Mouse (Mus musculus): ENCODE measurements around the gene Trip10.

The Trip10 gene

DNA sequence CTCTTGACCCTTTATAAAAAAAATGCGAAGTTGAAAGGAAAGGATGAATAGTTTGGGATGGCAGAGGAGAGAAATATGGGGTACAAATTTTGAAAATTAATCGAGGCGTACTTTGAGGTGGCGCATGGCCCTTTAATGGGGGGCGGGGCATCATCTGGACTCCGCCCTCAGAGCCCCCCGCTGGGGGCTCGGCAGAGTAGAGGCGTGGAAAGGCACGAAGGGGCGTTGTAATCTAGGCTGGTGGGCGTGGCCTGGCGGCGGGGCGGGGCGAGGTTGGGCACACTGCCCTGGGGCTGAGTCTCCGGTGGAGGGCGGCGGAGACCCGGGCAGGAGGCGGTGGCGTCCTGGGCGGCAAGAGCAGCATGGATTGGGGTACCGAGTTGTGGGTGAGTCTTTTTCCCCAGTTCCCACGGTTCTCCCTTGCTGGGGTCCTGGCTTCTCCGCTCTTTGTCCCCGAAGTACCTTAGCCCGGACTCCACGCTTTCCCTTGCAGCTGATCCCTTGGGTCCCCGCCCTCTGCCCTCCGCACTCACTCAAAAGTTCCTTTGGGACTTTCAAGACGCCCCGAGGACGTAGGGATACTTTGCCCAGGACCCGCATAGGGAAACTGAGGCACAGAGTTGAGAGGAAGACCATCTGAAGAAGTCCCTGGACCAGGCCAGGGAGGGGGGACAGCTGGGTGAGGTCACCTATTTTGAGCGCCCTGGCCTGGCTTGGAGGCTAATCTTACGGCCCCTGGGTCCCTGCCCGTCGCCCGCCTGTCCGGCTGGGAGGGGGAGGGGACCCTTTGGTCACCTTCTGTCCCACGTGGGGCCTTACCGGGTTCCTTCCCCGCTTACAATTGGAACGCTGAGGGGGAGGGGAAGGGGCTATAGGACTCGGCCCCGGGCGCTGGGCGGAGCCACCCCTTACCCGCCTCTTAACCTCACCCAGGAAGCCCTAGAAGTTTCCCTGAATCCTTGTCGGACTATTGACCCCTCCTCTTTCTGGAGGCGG is at the start of gene Trip10:
Gene Trip10 (plus strand): TSS at position 270 of the 996 bp plus-strand sequence.
- DNase-seq (ENCODE audit: low read depth, low spot score), result peak; percentile 95

DNA sequence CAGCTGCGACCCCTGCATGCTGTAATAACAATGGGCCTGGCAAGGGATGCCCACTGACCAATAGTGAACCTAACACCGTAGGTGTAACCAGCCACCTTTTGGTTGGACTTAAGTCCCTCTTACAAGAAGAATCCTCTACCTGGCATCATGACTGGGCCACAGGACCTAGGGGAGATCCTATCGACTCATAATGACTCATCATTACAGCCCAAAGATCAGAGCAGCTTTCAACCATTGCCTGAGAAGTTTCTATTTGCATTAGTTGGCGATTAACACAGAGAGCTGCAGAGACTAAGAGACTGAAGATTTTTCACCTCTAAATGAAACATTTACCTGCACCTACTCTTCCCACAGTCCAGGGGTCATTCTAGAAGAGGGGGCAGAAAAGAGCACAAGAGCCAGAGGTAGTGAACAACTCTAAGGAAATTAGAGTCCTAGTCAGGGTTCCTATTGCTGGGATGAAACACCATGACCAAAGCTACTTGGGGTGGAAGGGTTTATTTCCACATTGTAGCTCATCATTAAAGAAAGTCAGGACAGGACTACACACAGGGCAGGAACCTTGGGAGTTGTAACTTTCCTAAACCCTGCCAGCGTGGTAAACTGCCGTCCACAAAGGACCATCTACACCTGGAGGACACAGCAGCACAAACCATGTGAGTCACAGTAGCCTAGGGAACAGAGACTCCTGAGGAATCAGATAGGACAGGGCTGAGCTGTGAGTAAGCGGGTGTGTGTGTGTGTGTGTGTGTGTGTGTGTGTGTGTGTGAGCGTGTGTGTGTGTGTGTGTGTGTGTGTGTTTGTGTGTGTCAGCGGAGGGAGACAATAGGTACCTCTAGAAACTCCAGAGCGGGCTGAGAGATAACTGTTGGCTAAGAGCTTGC is 47.2 kb upstream of the Trip10 start:
- DNase-seq (ENCODE audit: low read depth, low spot score), result no peak

- no peak for DNase-seq (ENCODE audit: low read depth, low spot score)
Observed at GRCm38 (mm10) chr17:57207938-57208337, 41.3 kb upstream of the Trip10 start.

- peak; percentile 77 for DNase-seq (ENCODE audit: low read depth, low spot score)
Observed at GRCm38 (mm10) chr17:57209330-57209729, 39.9 kb upstream of the Trip10 start.

- no peak for DNase-seq (ENCODE audit: low read depth, low spot score)
Observed at GRCm38 (mm10) chr17:57211501-57211900, 37.8 kb upstream of the Trip10 start.

DNA sequence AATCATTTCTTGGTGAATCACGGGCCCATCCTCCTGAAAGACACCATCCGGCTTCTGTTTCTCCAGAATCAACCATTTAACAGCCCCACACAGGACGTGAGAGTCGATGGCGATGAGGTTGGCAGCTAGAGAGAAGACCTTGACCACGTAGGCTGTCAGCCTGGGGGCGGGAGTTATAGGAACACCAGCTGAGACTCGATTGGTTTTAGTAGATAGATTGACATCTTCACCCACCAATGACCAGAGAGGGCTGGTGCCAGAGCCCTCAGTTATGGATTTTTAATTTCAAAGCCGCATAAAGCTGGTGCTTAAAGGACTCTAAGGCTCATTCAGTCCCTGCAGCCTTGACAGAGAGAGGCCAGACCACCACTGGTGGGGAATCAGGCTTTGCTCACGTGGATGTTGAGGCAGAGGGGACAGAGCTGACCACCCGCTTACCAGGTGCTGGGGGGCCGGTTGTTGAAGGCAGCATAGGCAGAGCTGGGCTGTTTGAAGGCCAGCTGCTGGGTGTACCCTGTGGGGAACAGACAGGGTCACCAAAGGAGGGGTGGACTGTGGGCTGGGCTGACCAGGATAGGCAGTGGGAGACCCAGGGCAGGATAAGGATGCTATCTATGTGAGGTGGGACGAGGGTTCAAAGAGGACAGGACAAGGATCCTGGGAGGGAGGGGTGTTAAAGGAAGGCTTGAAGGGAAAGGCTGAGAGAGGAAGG is 34.4 kb upstream of the Trip10 start:
- peak; percentile 48 for DNase-seq (ENCODE audit: low read depth, low spot score)

DNA sequence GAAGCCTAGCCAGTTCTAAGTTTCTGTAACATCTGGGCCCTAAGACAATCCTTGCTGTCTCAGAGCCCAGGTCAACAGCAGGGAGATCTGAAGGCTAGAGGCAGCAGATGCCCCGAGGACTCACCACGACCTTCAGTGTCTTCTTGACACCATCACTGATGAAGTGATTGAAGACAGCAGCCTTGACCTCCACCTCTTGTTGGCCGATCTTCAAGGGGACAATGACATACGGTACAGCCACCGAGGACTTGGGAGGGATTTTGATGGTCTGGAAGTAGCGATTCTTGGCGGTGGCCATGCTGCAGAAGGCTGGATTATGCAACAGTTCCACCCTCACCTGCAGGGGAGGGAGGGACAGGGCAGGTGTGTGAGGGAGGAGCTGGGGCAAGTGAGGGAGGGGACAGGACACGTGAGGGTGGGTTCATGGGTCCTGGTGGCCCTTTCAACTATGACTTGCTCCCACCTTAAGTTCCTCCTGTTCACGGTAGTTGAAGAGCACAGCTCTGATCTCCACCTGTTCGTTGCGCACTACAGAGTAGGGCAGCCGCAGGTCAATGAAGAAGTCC is 30.8 kb upstream of the Trip10 start:
- no peak for DNase-seq (ENCODE audit: low read depth, low spot score)

GRCm38 (mm10) chr17:57219167-57219883 is 29.9 kb upstream of the Trip10 start:
- peak; percentile 88 for DNase-seq (ENCODE audit: low read depth, low spot score)

DNA sequence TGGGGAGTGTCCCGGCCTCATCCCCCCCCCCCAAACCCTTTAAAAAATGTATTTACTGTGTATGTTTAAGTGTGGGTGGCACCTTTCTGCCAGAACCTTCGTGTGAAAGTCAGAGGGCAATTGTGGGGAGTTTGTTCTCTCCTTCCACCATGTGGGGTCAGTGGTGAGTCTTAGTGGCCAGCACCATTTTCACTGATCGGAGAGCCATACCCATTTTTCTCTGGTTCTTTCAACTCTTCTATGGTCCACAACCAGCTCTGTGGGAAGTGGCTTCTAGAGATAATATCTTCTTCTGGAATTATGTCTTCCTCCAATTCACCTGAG is 29.4 kb upstream of the Trip10 start:
- DNase-seq (ENCODE audit: low read depth, low spot score), result peak; percentile 67

DNA sequence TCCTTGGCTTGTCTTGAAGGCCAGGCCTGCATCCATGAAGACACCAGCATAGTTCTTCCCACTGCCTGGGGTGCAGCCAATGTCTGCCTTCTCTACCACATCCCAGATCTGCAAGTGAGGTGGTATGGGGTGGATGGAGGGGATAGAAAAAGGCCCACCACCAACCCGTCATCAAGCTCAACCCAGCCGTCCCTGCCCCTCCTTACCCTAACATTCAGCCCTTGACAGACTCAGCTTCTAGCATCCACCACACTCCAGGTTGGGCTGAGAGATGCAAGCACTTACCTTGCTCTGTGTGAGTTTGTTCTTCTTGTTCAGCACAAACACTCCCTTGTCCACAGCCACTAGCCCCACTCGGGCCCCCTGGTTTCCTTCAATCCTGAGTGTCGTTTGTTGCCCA is 27.3 kb upstream of the Trip10 start:
- DNase-seq (ENCODE audit: low read depth, low spot score), result no peak

DNA sequence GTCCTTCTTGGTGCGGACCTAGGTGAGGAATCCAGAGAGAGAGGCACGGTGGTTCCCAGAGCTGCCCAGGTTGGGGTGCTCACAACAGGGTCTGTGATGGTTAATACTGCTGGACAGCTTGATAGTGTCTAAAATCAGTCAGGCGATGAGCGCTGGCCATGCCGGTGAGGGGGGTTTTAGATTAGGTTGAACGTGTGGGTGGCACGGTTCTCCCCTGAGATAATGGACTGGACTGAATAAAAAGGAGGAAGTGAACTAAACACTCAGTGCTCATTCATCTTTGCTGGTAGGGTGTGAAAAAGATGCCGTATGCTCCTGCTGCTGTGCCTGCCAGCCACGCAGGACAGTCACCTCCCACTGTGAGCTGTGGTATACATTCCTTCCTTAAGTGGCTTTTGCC is 25.9 kb upstream of the Trip10 start:
- DNase-seq (ENCODE audit: low read depth, low spot score), result no peak

DNA sequence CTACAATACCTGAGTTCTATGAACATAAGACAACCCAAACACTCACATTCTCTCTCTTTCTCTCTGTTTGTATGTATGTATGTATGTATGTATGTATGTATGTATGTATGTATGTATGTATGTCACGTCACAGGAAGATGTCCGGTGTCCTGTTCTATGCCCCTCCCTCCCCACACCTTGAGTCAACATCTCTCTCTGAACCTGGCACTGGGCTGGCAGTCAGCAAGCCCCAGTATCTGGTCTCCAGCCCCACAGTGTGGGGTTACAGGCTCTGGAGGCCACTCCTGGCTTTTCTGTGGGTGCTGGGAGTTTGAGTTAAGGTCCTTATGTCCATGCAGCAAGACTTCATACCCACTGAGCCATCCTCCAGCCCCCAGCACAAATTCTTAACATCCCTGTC is 21.8 kb upstream of the Trip10 start:
- no peak for DNase-seq (ENCODE audit: low read depth, low spot score)

DNA sequence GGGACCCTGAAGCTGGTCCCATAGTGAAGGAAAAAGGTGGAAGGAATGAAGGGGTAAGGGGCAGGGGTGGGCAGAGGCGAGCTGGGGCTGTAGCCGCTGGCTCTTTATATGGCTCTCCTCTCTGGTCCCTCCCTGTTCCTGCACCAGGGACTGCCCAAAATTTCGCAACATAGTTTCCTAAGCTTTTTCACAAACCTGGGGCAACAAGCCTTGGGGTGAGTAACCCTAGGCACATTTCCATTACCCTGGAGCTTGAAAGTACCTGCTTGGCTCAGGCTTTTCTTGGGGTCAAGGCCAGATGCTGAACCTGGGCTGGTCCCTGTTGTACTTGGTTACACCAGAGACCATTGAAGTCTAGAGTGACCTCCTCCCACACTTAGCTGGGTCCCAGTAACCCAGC is 21.2 kb upstream of the Trip10 start, which contains the start of gene C3:
Gene C3 (minus strand): TSS at position 123 of the 400 bp plus-strand sequence.
- no peak for DNase-seq (ENCODE audit: low read depth, low spot score)

DNA sequence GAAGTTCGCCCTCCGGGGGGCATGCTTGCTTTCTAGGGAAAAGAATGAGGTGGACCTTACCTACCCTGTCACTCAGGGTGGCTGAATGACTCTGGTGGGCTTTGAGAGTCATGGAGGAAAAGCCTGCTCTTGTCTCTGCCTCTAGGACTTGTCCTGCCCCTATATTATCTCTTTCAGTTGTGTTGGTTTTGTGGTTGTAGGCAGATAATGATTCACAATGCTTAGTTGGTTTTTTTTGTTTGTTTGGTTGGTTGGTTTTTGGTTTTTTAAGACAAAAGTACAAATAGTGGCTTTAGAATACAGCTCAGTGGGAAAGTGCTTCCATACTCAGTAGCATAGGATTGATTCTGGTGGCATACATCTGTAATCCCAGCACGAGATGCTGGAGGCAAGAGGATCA is 20.4 kb upstream of the Trip10 start:
- DNase-seq (ENCODE audit: low read depth, low spot score), result no peak

DNA sequence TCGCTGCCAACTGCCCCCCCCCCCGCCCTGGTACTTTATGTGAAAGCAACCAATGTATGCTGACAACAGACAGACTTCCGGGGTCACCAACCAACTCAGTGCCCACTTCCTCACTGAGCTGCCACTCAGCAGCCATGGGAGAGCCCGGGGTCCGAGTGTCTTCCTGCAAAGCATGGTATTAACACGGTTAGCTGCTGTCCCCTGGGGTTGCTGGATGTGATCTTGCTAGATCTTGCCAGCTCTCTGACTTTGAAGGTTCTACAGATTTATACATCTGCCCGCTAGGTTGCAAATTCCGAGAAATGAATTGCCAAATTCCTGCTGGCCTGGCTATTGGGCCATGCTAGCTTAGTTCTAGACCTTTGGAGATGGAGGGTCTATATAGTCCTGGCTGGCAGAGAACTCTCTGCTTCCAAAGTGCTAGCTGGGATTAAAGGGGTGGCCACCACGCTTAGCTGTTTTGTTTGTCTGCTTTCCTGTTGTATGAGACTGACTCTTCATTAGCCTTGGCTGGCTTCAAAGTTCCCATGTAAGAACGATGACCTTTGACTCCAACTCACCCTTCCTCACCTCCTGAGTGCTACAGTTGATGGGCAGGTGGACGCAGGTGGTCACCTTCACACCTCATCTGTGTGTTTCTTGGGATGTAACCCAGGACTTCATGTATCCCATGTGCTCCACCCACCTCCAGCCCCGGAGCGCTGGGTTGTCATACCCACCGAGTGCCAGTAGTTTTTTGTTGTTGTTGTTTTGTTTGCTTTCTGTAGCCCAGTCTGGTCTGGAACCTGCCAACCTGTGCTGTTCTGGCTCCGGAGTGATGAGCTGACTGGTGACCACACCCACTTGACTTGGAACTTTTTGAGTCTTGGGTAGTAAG is 19.2 kb upstream of the Trip10 start:
- no peak for DNase-seq (ENCODE audit: low read depth, low spot score)

DNA sequence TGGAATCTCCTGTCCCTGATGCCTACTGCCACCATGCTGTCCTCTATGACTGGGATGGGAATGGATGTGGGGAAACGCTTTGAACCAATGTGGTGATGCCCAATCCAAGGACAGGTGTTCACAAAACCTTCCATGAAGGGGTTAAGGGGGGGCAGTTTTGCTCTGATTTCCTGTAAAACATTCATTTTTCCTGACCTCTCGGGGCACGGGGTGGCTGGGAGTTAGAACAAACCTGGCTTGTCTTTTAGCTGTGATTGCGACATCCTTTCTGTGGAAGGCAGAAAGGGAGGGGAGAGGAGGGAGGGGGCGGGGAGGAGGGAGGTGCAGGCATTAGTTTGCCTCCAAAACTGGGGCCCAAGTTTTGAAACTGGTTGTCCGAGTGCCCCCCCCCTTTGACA is 18.5 kb upstream of the Trip10 start:
- DNase-seq (ENCODE audit: low read depth, low spot score), result no peak

- DNase-seq (ENCODE audit: low read depth, low spot score), result no peak
Observed at GRCm38 (mm10) chr17:57231321-57231771, 17.9 kb upstream of the Trip10 start.

GRCm38 (mm10) chr17:57232200-57232599 is 17.1 kb upstream of the Trip10 start:
- DNase-seq (ENCODE audit: low read depth, low spot score), result no peak

DNA sequence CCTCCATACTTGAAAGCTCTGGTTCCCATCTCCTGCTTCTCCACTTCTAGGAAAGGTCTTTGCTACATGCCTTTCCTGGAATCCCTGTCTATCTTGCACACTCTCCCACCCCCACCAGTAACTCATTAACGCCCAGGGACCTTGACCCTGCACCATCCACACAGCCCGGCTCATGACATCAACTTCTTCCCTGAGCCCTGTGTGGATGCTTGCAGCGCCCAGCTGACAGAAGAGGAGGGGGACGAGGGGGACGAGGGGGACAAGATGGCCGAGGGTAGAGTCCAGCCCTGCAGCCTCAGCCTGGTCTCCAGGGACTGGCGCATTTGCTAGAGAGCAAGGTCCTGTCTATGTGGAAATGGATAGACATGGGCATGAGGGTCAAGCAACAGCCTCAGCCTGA is 16.2 kb upstream of the Trip10 start:
- no peak for DNase-seq (ENCODE audit: low read depth, low spot score)

Data from CD4-positive, CD25-positive, alpha-beta regulatory T cell, adult 2 months (primary cell).